Mouse (Mus musculus): ENCODE data around the gene Max.

- no peak for TF ChIP-seq CTCF (IDR thresholded peaks at IDR 0.05; ENCODE audit: extremely low read depth, insufficient read depth, insufficient read length, insufficient replicate concordance)
- no peak for TF ChIP-seq POLR2A (IDR thresholded peaks at IDR 0.05; ENCODE audit: low read depth, low read length)
Measured at GRCm38 (mm10) chr12:76972669-76973068, 10.7 kb upstream of the Max start.

All from spleen, adult 2 months (tissue).